Mouse (Mus musculus): ENCODE measurements around the gene Lrig1.

DNA sequence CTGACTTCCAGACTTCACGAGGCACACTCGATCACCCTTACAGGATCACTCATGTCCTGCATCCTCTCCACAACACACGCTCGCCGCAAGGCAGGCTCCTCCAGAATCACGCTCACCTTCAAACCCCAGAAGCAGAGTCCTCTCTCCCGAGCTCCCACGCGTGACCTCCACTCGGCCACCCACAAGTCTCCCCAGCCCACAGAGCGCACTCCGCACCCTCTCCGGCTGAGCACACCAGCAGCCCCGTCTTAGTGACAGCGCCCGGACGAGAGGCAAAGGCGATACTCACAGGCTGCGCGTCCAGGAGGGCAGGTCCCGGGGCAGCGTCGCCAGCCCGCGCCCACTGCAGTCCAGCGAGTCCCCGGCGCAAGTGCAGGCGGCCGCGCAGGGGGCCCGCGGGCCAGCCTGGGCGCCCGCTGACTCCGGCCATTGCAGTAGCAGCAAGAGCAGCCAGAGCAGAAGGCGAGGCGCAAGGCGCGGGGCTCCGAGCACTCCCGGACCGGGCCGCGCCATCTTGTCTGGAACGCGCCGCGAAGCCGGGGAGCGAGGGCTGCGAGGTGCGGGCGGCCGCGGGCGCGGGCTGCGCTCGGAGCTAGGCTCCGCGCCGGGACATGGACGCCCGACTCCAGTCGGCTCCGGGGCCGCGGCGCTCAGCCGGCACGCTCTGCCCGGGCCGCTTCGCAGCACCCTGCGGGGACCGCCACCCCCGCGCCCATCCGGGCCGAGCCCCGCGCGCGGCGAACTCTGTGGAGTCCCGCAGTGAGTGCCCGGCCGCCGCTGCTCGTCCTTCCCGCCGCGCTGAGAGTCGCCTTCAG is 578 bp downstream of the Lrig1 start:
- TF ChIP-seq GATA1 (IDR thresholded peaks at IDR 0.05; ENCODE audit: borderline replicate concordance, low read length) (no peak), FLI1 (IDR thresholded peaks at IDR 0.05; ENCODE audit: low read length) (no peak)

Data from megakaryocyte, embryonic 14.5 days (primary cell).